Mouse (Mus musculus) c-Kit-positive CD71-positive TER-119-positive erythroid progenitor cells, embryonic 14.5 days (primary cell): ENCODE results near the gene Tas2r131.
"Not testable (repeated sequence)": the region's sequence is repeated elsewhere in the genome, so short reads cannot be mapped to it uniquely, and the experiment has no call there.

Source experiments
- DNase-seq: peaks from one replicate; pipeline ENCODE4 v3.0.0-alpha.2; 2013; ENCODE audit warnings: low spot score

Tas2r131 gene

GRCm38 (mm10) chr6:132957819-132958218 lies at the start of gene Tas2r131:
Gene Tas2r131, minus strand, starts transcription at chr6:132957919.
- DNase-seq, result no peak

GRCm38 (mm10) chr6:132980865-132981264 lies 23.1 kb upstream of the Tas2r131 start, which contains the start of gene Tas2r109:
Gene Tas2r109, minus strand, starts transcription at chr6:132980965.
- DNase-seq, result no peak

DNA sequence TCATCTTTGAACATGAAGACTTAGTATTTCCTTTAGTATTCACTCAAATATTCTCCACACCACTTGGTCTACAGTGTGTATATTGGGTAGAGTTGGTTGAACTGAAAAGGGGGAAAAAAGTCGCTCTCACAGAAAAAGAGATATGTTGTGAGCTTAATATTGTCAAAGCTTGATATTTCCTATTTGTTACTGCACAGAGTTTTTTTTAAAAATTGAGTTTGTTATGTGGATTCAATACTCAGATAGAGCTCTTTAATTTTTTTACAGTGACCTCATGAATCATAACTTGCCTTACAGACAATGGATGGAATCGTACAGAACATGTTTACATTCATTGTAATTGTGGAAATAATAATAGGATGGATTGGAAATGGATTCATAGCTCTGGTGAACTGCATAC lies 6.9 kb downstream of the Tas2r131 start, which contains the start of gene Tas2r129:
Gene Tas2r129, plus strand, starts transcription at position 301 of the 400 bp plus-strand sequence.
- DNase-seq, result no peak

DNA sequence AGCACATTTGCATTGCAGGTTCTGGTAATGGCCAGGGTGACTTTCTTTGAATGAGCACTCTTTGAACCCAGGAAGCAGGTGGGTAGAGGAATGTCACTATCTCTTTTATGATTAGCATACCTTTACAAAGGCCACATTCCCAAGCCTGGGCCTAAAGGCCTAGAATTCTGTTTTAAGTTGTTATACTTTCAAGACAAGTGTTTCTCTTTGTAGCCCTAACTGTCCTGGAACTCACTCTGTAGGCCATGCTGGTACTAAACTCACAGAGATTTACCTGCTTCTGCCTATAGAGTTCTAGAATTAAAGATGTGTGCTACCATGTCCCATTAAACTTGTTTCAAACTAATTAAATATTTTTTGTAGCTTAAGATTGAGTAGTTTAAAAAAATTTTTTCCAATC lies 16.3 kb downstream of the Tas2r131 start:
- not testable (repeated sequence) for DNase-seq

GRCm38 (mm10) chr6:132909351-132909750 lies 48.4 kb downstream of the Tas2r131 start, which contains the start of gene Tas2r125:
Gene Tas2r125, plus strand, starts transcription at chr6:132909651.
- DNase-seq, result no peak
